Mouse (Mus musculus) intestine, embryonic 16.5 days (tissue): Measurements from ENCODE around the gene Atp6v0e2. TPM values are rescaled to one million over a fixed set of nuclear protein-coding genes. Genes with fewer than 3 reads are reported as not detected.
A peak's percentile ranks its signal among the peaks of the same experiment; 100 is the strongest.

Source experiments
- ATAC-seq: fragments of 200-750 bp; cut with Nextera tagmentation; 2 replicates; pipeline ENCODE4 v1.8.0; 2017; ENCODE audit warnings: moderate TSS enrichment, moderate library complexity
- H3K27ac ChIP-seq: fragments of 300-500 bp; sonication (generic); 2 replicates; pipeline ENCODE4 v1.5.1; 2014; ENCODE audit warnings: mild to moderate bottlenecking, low read length
- H3K27me3 ChIP-seq: fragments of 300-500 bp; sonication (generic); replicated peaks from 2 replicates; pipeline ENCODE4 v1.6.1; 2014; ENCODE audit warnings: low read length, control low read depth, mixed read lengths; ENCODE audit not compliant: control insufficient read depth, insufficient read depth
- H3K36me3 ChIP-seq: fragments of 300-500 bp; sonication (generic); 2 replicates; pipeline ENCODE4 v1.6.1; 2014; ENCODE audit warnings: low read length, control low read depth; ENCODE audit not compliant: control insufficient read depth, insufficient read depth
- H3K4me1 ChIP-seq: fragments of 300-500 bp; sonication (generic); 2 replicates; pipeline ENCODE4 v1.6.1; 2014; ENCODE audit warnings: low read length, control low read depth, mixed read lengths; ENCODE audit not compliant: control insufficient read depth, insufficient read depth
- H3K4me2 ChIP-seq: fragments of 300-500 bp; sonication (generic); 2 replicates; pipeline ENCODE4 v1.6.1; 2014; ENCODE audit warnings: low read depth, low read length, control low read depth
- H3K4me3 ChIP-seq: fragments of 300-500 bp; sonication (generic); 2 replicates; pipeline ENCODE4 v1.5.1; 2014; ENCODE audit warnings: mild to moderate bottlenecking, low read length
- H3K9ac ChIP-seq: fragments of 300-500 bp; sonication (generic); 2 replicates; pipeline ENCODE4 v1.6.1; 2014; ENCODE audit warnings: low read depth, low read length
- H3K9me3 ChIP-seq: fragments of 300-500 bp; sonication (generic); 2 replicates; pipeline ENCODE4 v1.6.1; 2016; ENCODE audit warnings: low read length, control low read depth; ENCODE audit not compliant: control insufficient read depth
- WGBS: fragments of 180-500 bp; shearing (Covaris S2); extraction: QIAGEN DNeasy Blood & Tissue Kit; methylation state at CpG from one replicate; pipeline ENCODE4 v1.1.7; 2014; 5-methylcytosine and 5-hydroxymethylcytosine counted together
- polyA plus RNA-seq: library from polyadenylated mRNA; unstranded; fragments of >200 nt; fragmentation: Nextera tagmentation; extraction: Ambion mirVana; gene quantifications from 2 replicates; pipeline ENCODE4 v1.2.1, GENCODE M21; 2015

Atp6v0e2 gene
- polyA plus RNA-seq, 1 experiment from 2014 or later, result 26.0 TPM

- H3K27ac ChIP-seq, result no peak overlapping the region
- 75% methylated on average over 3 of the region's 3 CpGs for WGBS
- H3K27me3 ChIP-seq, result no peaks in the 10 kb centered on the region
- H3K4me2 ChIP-seq, result no peak overlapping the region
- no peaks in the 10 kb centered on the region for H3K36me3 ChIP-seq
- ATAC-seq, result no peak
- H3K9me3 ChIP-seq, result no peaks in the 10 kb centered on the region
- H3K4me3 ChIP-seq, result no peak overlapping the region
- H3K9ac ChIP-seq, result no peak overlapping the region
- peaks cover 5% of the 10 kb centered on the region; the same call in 1 of the 2 replicates for H3K4me1 ChIP-seq
Measured at GRCm38 (mm10) chr6:48582037-48582436, 44.6 kb downstream of the Atp6v0e2 start.

- peaks cover 8% of the 10 kb centered on the region; the same call in 1 of the 2 replicates for H3K4me1 ChIP-seq
- 0 out of 2 replicates have a peak within 1 kb of the TSS, but pooled peaks have one; percentile 2 for H3K27ac ChIP-seq
- WGBS, result 40% methylated on average over 6 of the region's 6 CpGs
- no peak within 1 kb of the TSS for H3K9ac ChIP-seq
- H3K9me3 ChIP-seq, result no peaks in the 10 kb centered on the region
- ATAC-seq, result no peak
- no peaks in the 10 kb centered on the region for H3K27me3 ChIP-seq
- no peaks in the 10 kb centered on the region for H3K36me3 ChIP-seq
- H3K4me3 ChIP-seq, result no peak within 1 kb of the TSS
- H3K4me2 ChIP-seq, result no peak within 1 kb of the TSS
Measured at GRCm38 (mm10) chr6:48589194-48589750, 51.9 kb downstream of the Atp6v0e2 start, which contains the start of gene Gm45021. TSS of gene Gm45021 (plus strand) at chr6:48589610.

Other genes starting within 250 kb of the Atp6v0e2 start
- gene Krba1, start 142.0 kb upstream of the Atp6v0e2 start, polyA plus RNA-seq, result 16.0 and 18.2 TPM in 2 replicates
- 17.3 and 17.8 TPM in 2 replicates for gene Zfp467, start 91.8 kb upstream of the Atp6v0e2 start, polyA plus RNA-seq
- gene Sspo, start 89.4 kb upstream of the Atp6v0e2 start, polyA plus RNA-seq, result 0.38 and 0.73 TPM in 2 replicates
- gene Lrrc61, start 17.2 kb downstream of the Atp6v0e2 start, polyA plus RNA-seq, result 10.4 and 12.5 TPM in 2 replicates
- gene Rarres2, start 35.2 kb downstream of the Atp6v0e2 start, polyA plus RNA-seq, result 105 and 109 TPM in 2 replicates
- not detected in 2 replicates for gene Gm45021, start 52.0 kb downstream of the Atp6v0e2 start, polyA plus RNA-seq
- 22.1 and 22.4 TPM in 2 replicates for gene Repin1, start 56.3 kb downstream of the Atp6v0e2 start, polyA plus RNA-seq
- not detected in 2 replicates for gene Gm44965, start 56.3 kb downstream of the Atp6v0e2 start, polyA plus RNA-seq
- gene Zfp775, start 64.4 kb downstream of the Atp6v0e2 start, polyA plus RNA-seq, result 5.2 and 6.1 TPM in 2 replicates
- gene AI854703, start 89.1 kb downstream of the Atp6v0e2 start, polyA plus RNA-seq, result 0.95 and 1.1 TPM in 2 replicates
- gene Gimap8, start 109.6 kb downstream of the Atp6v0e2 start, polyA plus RNA-seq, result 1.7 TPM in 2 replicates
- 15.9 and 16.5 TPM in 2 replicates for gene Gimap9, start 138.5 kb downstream of the Atp6v0e2 start, polyA plus RNA-seq
- 21.2 and 23.2 TPM in 2 replicates for gene Gimap4, start 146.9 kb downstream of the Atp6v0e2 start, polyA plus RNA-seq
- 19.7 and 21.1 TPM in 2 replicates for gene Gimap6, start 170.6 kb downstream of the Atp6v0e2 start, polyA plus RNA-seq
- 3.2 and 9.2 TPM in 2 replicates for gene Gm28053, start 181.0 kb downstream of the Atp6v0e2 start, polyA plus RNA-seq
- 0.28 and 0.34 TPM in 2 replicates for gene Gimap7, start 181.0 kb downstream of the Atp6v0e2 start, polyA plus RNA-seq
- 36.2 and 39.1 TPM in 2 replicates for gene Gimap1, start 201.4 kb downstream of the Atp6v0e2 start, polyA plus RNA-seq
- gene Gimap5, start 208.6 kb downstream of the Atp6v0e2 start, polyA plus RNA-seq, result 9.7 and 13.8 TPM in 2 replicates
- gene Gimap3, start 233.2 kb downstream of the Atp6v0e2 start, polyA plus RNA-seq, result 0.37 and 0.43 TPM in 2 replicates